Mouse (Mus musculus) gastrocnemius, postnatal 25 days (tissue): Measurements from ENCODE around the gene Ubr2. TPM values are rescaled to one million over a fixed set of nuclear protein-coding genes. Genes with fewer than 3 reads are reported as not detected.

Experiments used
- DNase-seq: peaks from one replicate; pipeline ENCODE4 v3.0.0; 2022
- long read RNA-seq, 2 experiments: library from polyadenylated mRNA; stranded (forward); transcript quantifications; one replicate each; pipeline ENCODE4 v2.0.0; 2021
- total RNA-seq, 2 experiments: library from RNA; stranded (reverse); gene quantifications; 1 replicate in 1 of 2; 2 replicates in 1 of 2; pipeline ENCODE4 v1.2.3; 2021

The Ubr2 gene
- 10 to 100 TPM; 44.6 to 46.0 TPM for total RNA-seq
- long read RNA-seq, experiment 1, partial matches to known transcripts: 2 of 3 reads
- long read RNA-seq, experiment 1, other reads (novel, unspliced or antisense): 1 of 3 reads
- long read RNA-seq, experiment 2, full-length matches to known transcripts: 4 of 13 reads
- long read RNA-seq, experiment 2, partial matches to known transcripts: 3 of 13 reads
- long read RNA-seq, experiment 2, other reads (novel, unspliced or antisense): 6 of 13 reads

- DNase-seq: peak; percentile 96
These were observed at the start of gene Ubr2 for GRCm38 (mm10) chr17:47009898-47010721. Gene Ubr2, minus strand, starts transcription at chr17:47010556.

- DNase-seq: no peak
These were observed 49.5 kb upstream of the Ubr2 start for GRCm38 (mm10) chr17:47059836-47060360.

GRCm38 (mm10) chr17:47057966-47058365 lies 47.6 kb upstream of the Ubr2 start:
- no peak for DNase-seq

GRCm38 (mm10) chr17:47056476-47056875 lies 46.1 kb upstream of the Ubr2 start:
- no peak for DNase-seq

- no peak for DNase-seq
These were observed 44.8 kb upstream of the Ubr2 start for GRCm38 (mm10) chr17:47055121-47055520.

GRCm38 (mm10) chr17:47054613-47055012 lies 44.3 kb upstream of the Ubr2 start:
- DNase-seq: no peak

- DNase-seq: no peak
These were observed 40.3 kb upstream of the Ubr2 start for GRCm38 (mm10) chr17:47050678-47051077.

GRCm38 (mm10) chr17:47042866-47043265 lies 32.5 kb upstream of the Ubr2 start:
- no peak for DNase-seq

GRCm38 (mm10) chr17:47038844-47039803 lies 28.8 kb upstream of the Ubr2 start:
- DNase-seq: peak; percentile 63

- no peak for DNase-seq
These were observed 24.2 kb upstream of the Ubr2 start for GRCm38 (mm10) chr17:47034536-47034935.

- no peak for DNase-seq
These were observed 23.3 kb upstream of the Ubr2 start for GRCm38 (mm10) chr17:47033643-47034042.

- DNase-seq: no peak
These were observed 14.4 kb upstream of the Ubr2 start for GRCm38 (mm10) chr17:47024805-47025204.

GRCm38 (mm10) chr17:47023369-47023768 lies 13.0 kb upstream of the Ubr2 start:
- DNase-seq: no peak

- DNase-seq: no peak
These were observed 2.5 kb upstream of the Ubr2 start for GRCm38 (mm10) chr17:47012896-47013295.

- no peak for DNase-seq
These were observed 1.3 kb upstream of the Ubr2 start for GRCm38 (mm10) chr17:47011661-47012043.

GRCm38 (mm10) chr17:47010722-47011660 lies 635 bp upstream of the Ubr2 start:
- DNase-seq: peak; percentile 56

- DNase-seq: no peak
These were observed 834 bp downstream of the Ubr2 start for GRCm38 (mm10) chr17:47009546-47009897.

- no peak for DNase-seq
These were observed 1.3 kb downstream of the Ubr2 start for GRCm38 (mm10) chr17:47009016-47009415.

GRCm38 (mm10) chr17:47008506-47008905 lies 1.9 kb downstream of the Ubr2 start:
- DNase-seq: no peak

GRCm38 (mm10) chr17:47006741-47007140 lies 3.6 kb downstream of the Ubr2 start:
- DNase-seq: no peak

GRCm38 (mm10) chr17:47005741-47006405 lies 4.5 kb downstream of the Ubr2 start:
- DNase-seq: no peak
